Mouse (Mus musculus) forebrain, embryonic 10.5 days (tissue): ENCODE results near the gene Kcnn3. TPM values are rescaled to one million over a fixed set of nuclear protein-coding genes. Genes with fewer than 3 reads are reported as not detected.

Source experiments
- DNase-seq: peaks from one replicate; pipeline ENCODE4 v3.0.0-alpha.2; 2017; ENCODE audit warnings: low spot score; ENCODE audit errors: extremely low spot score
- H3K27ac ChIP-seq: fragments of 300-500 bp; sonication (generic); 2 replicates; pipeline ENCODE4 v1.5.1; 2016; ENCODE audit warnings: mild to moderate bottlenecking
- H3K27me3 ChIP-seq: fragments of 300-500 bp; sonication (generic); 2 replicates; pipeline ENCODE4 v1.6.1; 2016; ENCODE audit warnings: mild to moderate bottlenecking; ENCODE audit not compliant: poor library complexity, severe bottlenecking
- H3K36me3 ChIP-seq: fragments of 300-500 bp; sonication (generic); replicated peaks from 2 replicates; pipeline ENCODE4 v1.6.1; 2016; ENCODE audit warnings: mild to moderate bottlenecking, moderate library complexity
- H3K4me1 ChIP-seq: fragments of 300-500 bp; sonication (generic); 2 replicates; pipeline ENCODE4 v1.6.1; 2016
- H3K4me3 ChIP-seq: fragments of 300-500 bp; sonication (generic); 2 replicates; pipeline ENCODE4 v1.5.1; 2016; ENCODE audit warnings: mild to moderate bottlenecking, moderate library complexity
- H3K9me3 ChIP-seq: fragments of 300-500 bp; sonication (generic); 2 replicates; pipeline ENCODE4 v1.6.1; 2016; ENCODE audit warnings: mild to moderate bottlenecking, moderate library complexity
- WGBS: fragments of 180-500 bp; shearing (Covaris S2); methylation state at CpG from one replicate; pipeline ENCODE4 v1.1.7; 2016; 5-methylcytosine and 5-hydroxymethylcytosine counted together
- polyA plus RNA-seq: library from polyadenylated mRNA; unstranded; fragments of >200 nt; fragmentation: Nextera tagmentation; extraction: Ambion mirVana; gene quantifications from 2 replicates; pipeline ENCODE4 v1.2.1, GENCODE M21; 2016

The Kcnn3 gene
- polyA plus RNA-seq, 1 experiment from 2014 or later = 0.81 TPM

GRCm38 (mm10) chr3:89703596-89703995 lies 183.6 kb downstream of the Kcnn3 start:
- Histone ChIP-seq H3K27me3 (no peaks in the 10 kb centered on the region), H3K4me3 (no peak overlapping the region), H3K27ac (no peak overlapping the region), H3K4me1 (0 out of 2 replicates have a peak, but pooled peaks cover 9% of the 10 kb centered on the region), H3K9me3 (no peaks in the 10 kb centered on the region), H3K36me3 (no peaks in the 10 kb centered on the region)
- WGBS = 52% methylated on average over 3 of the region's 3 CpGs
- DNase-seq = no peak

DNA sequence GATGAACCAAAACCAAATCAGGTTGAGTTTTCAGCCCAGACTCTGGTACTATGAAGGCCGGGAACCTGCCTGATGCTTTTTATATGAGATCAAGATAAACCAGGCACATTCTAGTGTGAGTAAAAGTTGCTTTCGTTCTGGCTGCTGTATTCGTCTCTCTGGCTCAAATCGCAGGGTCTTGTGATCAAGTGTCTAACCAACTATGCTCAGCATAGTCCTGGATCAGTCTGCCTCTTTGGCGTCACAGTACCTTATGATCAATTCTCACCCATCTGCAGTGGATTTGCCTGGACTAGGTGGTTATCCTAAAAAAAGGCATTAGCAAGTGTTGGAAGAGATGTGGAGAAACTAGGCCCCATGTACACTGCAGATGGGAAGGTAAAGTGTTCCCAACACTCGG lies 184.1 kb downstream of the Kcnn3 start:
- no peaks in the 10 kb centered on the region for H3K9me3 ChIP-seq
- H3K27me3 ChIP-seq = no peaks in the 10 kb centered on the region
- H3K4me3 ChIP-seq = no peak overlapping the region
- no peak for DNase-seq
- H3K36me3 ChIP-seq = no peaks in the 10 kb centered on the region
- 0 out of 2 replicates have a peak, but pooled peaks cover 9% of the 10 kb centered on the region for H3K4me1 ChIP-seq
- H3K27ac ChIP-seq = no peak overlapping the region
- WGBS = 85% methylated on average over 6 of the region's 6 CpGs

- H3K27ac ChIP-seq = peak within 1 kb of the TSS; percentile 93
- H3K9me3 ChIP-seq = no peaks in the 10 kb centered on the region
- peak; percentile 87 for DNase-seq
- peaks cover 8% of the 10 kb centered on the region; the same call in 1 of the 2 replicates for H3K36me3 ChIP-seq
- 7% methylated on average over 28 of the region's 28 CpGs for WGBS
- peaks cover 10% of the 10 kb centered on the region; the same call in 1 of the 2 replicates for H3K27me3 ChIP-seq
- H3K4me3 ChIP-seq = peak within 1 kb of the TSS; percentile 100
- H3K4me1 ChIP-seq = peaks cover 20% of the 10 kb centered on the region
Measured at GRCm38 (mm10) chr3:89714359-89715206, 194.6 kb downstream of the Kcnn3 start, which contains the start of gene Adar. Gene Adar, plus strand, starts transcription at chr3:89715022.

DNA sequence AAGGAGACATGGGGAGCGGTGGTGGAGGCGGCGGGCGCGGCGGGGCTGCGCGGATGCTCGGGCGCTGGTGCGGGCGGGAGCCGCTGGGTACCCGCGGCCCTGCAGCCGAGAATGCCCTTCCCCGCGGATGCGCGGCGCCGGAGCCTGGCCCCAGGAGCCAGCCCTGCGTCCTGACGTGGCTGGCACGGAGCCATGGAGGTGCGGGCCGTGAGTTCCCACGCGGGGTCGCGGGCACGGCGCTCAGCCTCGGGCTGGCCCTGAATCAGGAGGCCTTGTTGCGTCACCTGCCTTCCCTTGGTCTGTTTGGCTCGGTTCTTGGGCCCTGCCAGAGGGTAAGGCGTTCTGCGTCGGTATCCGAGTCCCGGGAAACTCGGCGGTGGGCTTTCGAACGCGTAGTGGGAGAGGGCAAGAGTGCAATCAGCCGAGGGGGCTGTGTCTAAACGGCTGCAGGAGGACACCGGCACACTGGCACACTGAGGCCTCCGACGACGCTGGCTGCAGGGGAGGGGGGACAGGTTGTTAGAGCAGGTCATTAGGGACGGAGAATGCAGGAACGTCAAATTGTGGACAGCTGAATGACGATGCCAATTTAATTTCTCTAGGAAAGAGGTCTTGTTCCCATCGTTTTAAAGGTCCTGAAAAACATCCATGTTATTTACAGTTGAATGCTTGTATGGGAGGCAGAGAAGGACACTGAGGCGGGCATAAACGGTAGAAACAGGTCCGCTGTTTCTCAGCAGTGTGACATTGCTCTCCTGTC lies 195.4 kb downstream of the Kcnn3 start:
- DNase-seq = peak; percentile 49
- peaks cover 20% of the 10 kb centered on the region for H3K4me1 ChIP-seq
- H3K4me3 ChIP-seq = peak overlapping the region; percentile 100
- peaks cover 10% of the 10 kb centered on the region; the same call in 1 of the 2 replicates for H3K27me3 ChIP-seq
- peaks cover 8% of the 10 kb centered on the region; the same call in 1 of the 2 replicates for H3K36me3 ChIP-seq
- 3% methylated on average over 59 of the region's 59 CpGs for WGBS
- H3K27ac ChIP-seq = peak overlapping the region; percentile 93
- H3K9me3 ChIP-seq = no peaks in the 10 kb centered on the region

DNA sequence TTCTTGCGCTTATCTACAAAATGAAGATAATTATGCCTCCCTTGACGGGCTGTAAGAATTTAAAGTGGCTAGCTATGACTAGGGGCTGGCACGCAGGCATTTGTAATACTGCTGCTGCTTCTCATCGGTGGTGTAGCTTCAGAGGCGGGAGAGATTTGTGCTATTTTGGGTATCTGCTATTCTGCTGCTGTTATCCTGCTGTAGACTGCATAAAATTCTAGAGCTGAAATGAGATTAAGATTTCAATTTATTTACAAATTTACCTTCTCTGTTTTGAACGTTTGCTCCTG lies 195.9 kb downstream of the Kcnn3 start:
- Histone ChIP-seq H3K4me1 (peaks cover 20% of the 10 kb centered on the region), H3K27me3 (peaks cover 10% of the 10 kb centered on the region; the same call in 1 of the 2 replicates), H3K36me3 (peaks cover 8% of the 10 kb centered on the region; the same call in 1 of the 2 replicates), H3K9me3 (no peaks in the 10 kb centered on the region), H3K27ac (no peak overlapping the region), H3K4me3 (peak overlapping the region; percentile 100)
- 73% methylated on average over 6 of the region's 6 CpGs for WGBS
- no peak for DNase-seq

GRCm38 (mm10) chr3:89722032-89722431 lies 202.1 kb downstream of the Kcnn3 start:
- no peak overlapping the region for H3K4me3 ChIP-seq
- DNase-seq = no peak
- no peaks in the 10 kb centered on the region for H3K9me3 ChIP-seq
- H3K27me3 ChIP-seq = no peaks in the 10 kb centered on the region
- H3K27ac ChIP-seq = no peak overlapping the region
- peaks cover 2% of the 10 kb centered on the region; the same call in 1 of the 2 replicates for H3K4me1 ChIP-seq
- peaks cover 8% of the 10 kb centered on the region; the same call in 1 of the 2 replicates for H3K36me3 ChIP-seq

- Histone ChIP-seq H3K4me1 (peaks cover 2% of the 10 kb centered on the region; the same call in 1 of the 2 replicates), H3K27me3 (no peaks in the 10 kb centered on the region), H3K4me3 (no peak overlapping the region), H3K27ac (no peak overlapping the region), H3K9me3 (no peaks in the 10 kb centered on the region), H3K36me3 (0 out of 2 replicates have a peak, but pooled peaks cover 2% of the 10 kb centered on the region)
- WGBS = 79% methylated on average over 7 of the region's 7 CpGs
- DNase-seq = no peak
Measured at GRCm38 (mm10) chr3:89723400-89724084, 203.6 kb downstream of the Kcnn3 start.

Other genes starting within 250 kb of the Kcnn3 start
- gene Slc50a1, start 249.6 kb upstream of the Kcnn3 start, polyA plus RNA-seq = 25.1 and 26.0 TPM in 2 replicates
- gene Efna1, start 239.0 kb upstream of the Kcnn3 start, polyA plus RNA-seq = 12.9 and 13.2 TPM in 2 replicates
- gene Efna3, start 197.2 kb upstream of the Kcnn3 start, polyA plus RNA-seq = 3.0 and 4.0 TPM in 2 replicates
- 27.6 and 28.7 TPM in 2 replicates for gene Efna4, start 182.1 kb upstream of the Kcnn3 start, polyA plus RNA-seq
- 32.1 and 39.5 TPM in 2 replicates for gene Adam15, start 170.2 kb upstream of the Kcnn3 start, polyA plus RNA-seq
- gene Dcst2, start 158.2 kb upstream of the Kcnn3 start, polyA plus RNA-seq = 0.06 and 0.16 TPM in 2 replicates
- 0.23 TPM in 1 of 2 replicates, not detected in the other for gene Dcst1, start 154.9 kb upstream of the Kcnn3 start, polyA plus RNA-seq
- gene Zbtb7b, start 125.4 kb upstream of the Kcnn3 start, polyA plus RNA-seq = 0.65 and 0.69 TPM in 2 replicates
- 0.15 and 0.23 TPM in 2 replicates for gene Lenep, start 117.4 kb upstream of the Kcnn3 start, polyA plus RNA-seq
- 27.0 and 29.8 TPM in 2 replicates for gene Flad1, start 108.3 kb upstream of the Kcnn3 start, polyA plus RNA-seq
- 681 and 720 TPM in 2 replicates for gene Cks1b, start 101.8 kb upstream of the Kcnn3 start, polyA plus RNA-seq
- 49.4 and 53.2 TPM in 2 replicates for gene Shc1, start 101.7 kb upstream of the Kcnn3 start, polyA plus RNA-seq
- 34.9 and 40.9 TPM in 2 replicates for gene Pygo2, start 90.0 kb upstream of the Kcnn3 start, polyA plus RNA-seq
- gene Pbxip1, start 83.5 kb upstream of the Kcnn3 start, polyA plus RNA-seq = 16.4 and 16.6 TPM in 2 replicates
- 72.0 and 75.3 TPM in 2 replicates for gene Pmvk, start 65.6 kb upstream of the Kcnn3 start, polyA plus RNA-seq
- gene Adar, start 194.9 kb downstream of the Kcnn3 start, polyA plus RNA-seq = 16.3 and 16.4 TPM in 2 replicates
- gene Chrnb2, start 244.5 kb downstream of the Kcnn3 start, polyA plus RNA-seq = 2.4 and 3.8 TPM in 2 replicates